Mouse (Mus musculus) limb, embryonic 11.5 days (tissue): ENCODE results near the gene Rxra. TPM values are rescaled to one million over a fixed set of nuclear protein-coding genes. Genes with fewer than 3 reads are reported as not detected.

Experiments
- ATAC-seq: fragments of 200-750 bp; cut with Nextera tagmentation; 2 replicates; pipeline ENCODE4 v1.8.0; 2017; ENCODE audit warnings: low read depth; ENCODE audit not compliant: insufficient number of reproducible peaks, low FRiP score, low TSS enrichment
- DNase-seq: peaks from one replicate; pipeline ENCODE4 v3.0.0-alpha.2; 2015; ENCODE audit warnings: low spot score
- H3K27ac ChIP-seq: fragments of 300-500 bp; sonication (generic); replicated peaks from 2 replicates; pipeline ENCODE4 v1.5.1; 2014; ENCODE audit warnings: low read depth, mild to moderate bottlenecking, low read length
- H3K27me3 ChIP-seq: fragments of 300-500 bp; sonication (generic); 2 replicates; pipeline ENCODE4 v1.6.1; 2014; ENCODE audit warnings: mild to moderate bottlenecking, low read length, mixed read lengths; ENCODE audit not compliant: control insufficient read depth, insufficient read depth
- H3K36me3 ChIP-seq: fragments of 300-500 bp; sonication (generic); 2 replicates; pipeline ENCODE4 v1.6.1; 2014; ENCODE audit warnings: mild to moderate bottlenecking, low read length, moderate library complexity, mixed read lengths; ENCODE audit not compliant: control insufficient read depth, insufficient read depth
- H3K4me1 ChIP-seq: fragments of 300-500 bp; sonication (generic); 2 replicates; pipeline ENCODE4 v1.6.1; 2014; ENCODE audit warnings: low read length, mixed read lengths; ENCODE audit not compliant: control insufficient read depth, insufficient read depth
- H3K4me2 ChIP-seq: fragments of 300-500 bp; sonication (generic); 2 replicates; pipeline ENCODE4 v1.6.1; 2014; ENCODE audit warnings: low read depth, mild to moderate bottlenecking, moderate library complexity; ENCODE audit not compliant: severe bottlenecking
- H3K4me3 ChIP-seq: fragments of 300-500 bp; sonication (generic); 2 replicates; pipeline ENCODE4 v1.5.1; 2014; ENCODE audit warnings: low read depth, low read length
- H3K9ac ChIP-seq: fragments of 300-500 bp; sonication (generic); 2 replicates; pipeline ENCODE4 v1.6.1; 2014; ENCODE audit warnings: mild to moderate bottlenecking, low read length
- H3K9me3 ChIP-seq: fragments of 300-500 bp; sonication (generic); 2 replicates; pipeline ENCODE4 v1.6.1; 2016; ENCODE audit warnings: low read length; ENCODE audit not compliant: control insufficient read depth
- WGBS: fragments of 180-500 bp; shearing (Covaris S2); extraction: QIAGEN DNeasy Blood & Tissue Kit; methylation state at CpG from one replicate; pipeline ENCODE4 v1.1.7; 2014; 5-methylcytosine and 5-hydroxymethylcytosine counted together
- polyA plus RNA-seq: library from polyadenylated mRNA; unstranded; fragments of >200 nt; fragmentation: Nextera tagmentation; extraction: Ambion mirVana; gene quantifications from 2 replicates; pipeline ENCODE4 v1.2.1, GENCODE M21; 2014

Rxra gene
- polyA plus RNA-seq, 1 experiment from 2014 or later = 8.7 TPM

GRCm38 (mm10) chr2:27740091-27740608 lies 63.9 kb downstream of the Rxra start:
- no peaks in the 10 kb centered on the region for H3K9me3 ChIP-seq
- peak overlapping the region; percentile 35; the same call in 1 of the 2 replicates for H3K9ac ChIP-seq
- 6% methylated on average over 15 of the region's 16 CpGs for WGBS
- no peak overlapping the region for H3K27ac ChIP-seq
- peaks cover 21% of the 10 kb centered on the region for H3K4me1 ChIP-seq
- H3K4me2 ChIP-seq = peak overlapping the region; percentile 22; the same call in 1 of the 2 replicates
- no peaks in the 10 kb centered on the region for H3K27me3 ChIP-seq
- peaks cover 4% of the 10 kb centered on the region; the same call in 1 of the 2 replicates for H3K36me3 ChIP-seq
- DNase-seq (peak; percentile 83), ATAC-seq (0 out of 2 replicates have a peak, but pooled peaks have one; percentile 17)
- no peak overlapping the region for H3K4me3 ChIP-seq

GRCm38 (mm10) chr2:27743177-27743576 lies 66.9 kb downstream of the Rxra start:
- H3K9ac ChIP-seq = no peak overlapping the region
- H3K27me3 ChIP-seq = no peaks in the 10 kb centered on the region
- DNase-seq = no peak
- no peak overlapping the region for H3K4me2 ChIP-seq
- H3K9me3 ChIP-seq = no peaks in the 10 kb centered on the region
- H3K27ac ChIP-seq = no peak overlapping the region
- WGBS = 95% methylated on average over 1 of the region's 1 CpGs
- H3K36me3 ChIP-seq = peaks cover 4% of the 10 kb centered on the region; the same call in 1 of the 2 replicates
- no peak overlapping the region for H3K4me3 ChIP-seq
- ATAC-seq = no peak
- H3K4me1 ChIP-seq = peaks cover 32% of the 10 kb centered on the region

- peaks cover 32% of the 10 kb centered on the region for H3K4me1 ChIP-seq
- no peak for ATAC-seq
- WGBS = 87% methylated on average over 7 of the region's 7 CpGs
These were observed 67.8 kb downstream of the Rxra start for GRCm38 (mm10) chr2:27743863-27744611.

GRCm38 (mm10) chr2:27744612-27745351 lies 68.5 kb downstream of the Rxra start:
- no peak overlapping the region for H3K9ac ChIP-seq
- H3K4me1 ChIP-seq = peaks cover 25% of the 10 kb centered on the region
- peaks cover 9% of the 10 kb centered on the region; the same call in 1 of the 2 replicates for H3K36me3 ChIP-seq
- no peak overlapping the region for H3K27ac ChIP-seq
- WGBS = 80% methylated on average over 13 of the region's 13 CpGs
- ATAC-seq (no peak), DNase-seq (peak; percentile 40)
- H3K9me3 ChIP-seq = no peaks in the 10 kb centered on the region
- no peak overlapping the region for H3K4me3 ChIP-seq
- H3K4me2 ChIP-seq = no peak overlapping the region
- H3K27me3 ChIP-seq = no peaks in the 10 kb centered on the region

More at GRCm38 (mm10) chr2:27743863-27744611, 67.8 kb downstream of the Rxra start:
- Histone ChIP-seq H3K36me3 (peaks cover 9% of the 10 kb centered on the region; the same call in 1 of the 2 replicates), H3K27ac (no peak overlapping the region), H3K4me3 (no peak overlapping the region), H3K4me2 (no peak overlapping the region), H3K9ac (no peak overlapping the region), H3K27me3 (no peaks in the 10 kb centered on the region), H3K9me3 (no peaks in the 10 kb centered on the region)
- DNase-seq = no peak

- H3K27me3 ChIP-seq = no peaks in the 10 kb centered on the region
- WGBS = 17% methylated on average over 18 of the region's 18 CpGs
- H3K4me3 ChIP-seq = no peak overlapping the region
- no peak overlapping the region for H3K9ac ChIP-seq
- peaks cover 24% of the 10 kb centered on the region for H3K4me1 ChIP-seq
- no peak for ATAC-seq
- H3K4me2 ChIP-seq = no peak overlapping the region
- H3K27ac ChIP-seq = peak overlapping the region; percentile 47; the same call in 1 of the 2 replicates
- DNase-seq = peak; percentile 44
- H3K9me3 ChIP-seq = no peaks in the 10 kb centered on the region
- peaks cover 9% of the 10 kb centered on the region; the same call in 1 of the 2 replicates for H3K36me3 ChIP-seq
These were observed 69.7 kb downstream of the Rxra start for GRCm38 (mm10) chr2:27745673-27746620.

- Histone ChIP-seq H3K27ac (no peak overlapping the region), H3K27me3 (no peaks in the 10 kb centered on the region), H3K4me3 (no peak overlapping the region), H3K4me2 (no peak overlapping the region), H3K9ac (no peak overlapping the region), H3K9me3 (no peaks in the 10 kb centered on the region), H3K4me1 (peaks cover 24% of the 10 kb centered on the region), H3K36me3 (peaks cover 9% of the 10 kb centered on the region; the same call in 1 of the 2 replicates)
- ATAC-seq = no peak
- DNase-seq = no peak
- 76% methylated on average over 2 of the region's 2 CpGs for WGBS
These were observed 70.6 kb downstream of the Rxra start for GRCm38 (mm10) chr2:27746854-27747253.

- Histone ChIP-seq H3K4me1 (peaks cover 24% of the 10 kb centered on the region), H3K4me3 (no peak overlapping the region), H3K4me2 (no peak overlapping the region), H3K9me3 (no peaks in the 10 kb centered on the region), H3K27ac (no peak overlapping the region), H3K27me3 (no peaks in the 10 kb centered on the region), H3K9ac (no peak overlapping the region), H3K36me3 (peaks cover 9% of the 10 kb centered on the region; the same call in 1 of the 2 replicates)
- 88% methylated on average over 11 of the region's 11 CpGs for WGBS
- ATAC-seq (no peak), DNase-seq (no peak)
These were observed 72.7 kb downstream of the Rxra start for GRCm38 (mm10) chr2:27748984-27749383.
